Mouse (Mus musculus): ENCODE measurements around the gene Fgfr2.
A peak's percentile ranks its signal among the peaks of the same experiment; 100 is the strongest.
"Not testable (repeated sequence)": the region's sequence is repeated elsewhere in the genome, so short reads cannot be mapped to it uniquely, and the experiment has no call there.

Gene Fgfr2

GRCm38 (mm10) chr7:132507361-132507760 is 615.8 kb downstream of the Fgfr2 start:
- DNase-seq (ENCODE audit: low spot score): no peak

- no peak for DNase-seq (ENCODE audit: low spot score)
These were observed 616.9 kb downstream of the Fgfr2 start for GRCm38 (mm10) chr7:132506226-132506625.

- DNase-seq (ENCODE audit: low spot score): not testable (repeated sequence)
These were observed 620.7 kb downstream of the Fgfr2 start for GRCm38 (mm10) chr7:132502445-132502844.

GRCm38 (mm10) chr7:132497142-132497541 is 626.0 kb downstream of the Fgfr2 start:
- no peak for DNase-seq (ENCODE audit: low spot score)

GRCm38 (mm10) chr7:132494263-132494662 is 628.9 kb downstream of the Fgfr2 start:
- DNase-seq (ENCODE audit: low spot score): no peak

GRCm38 (mm10) chr7:132493632-132494031 is 629.5 kb downstream of the Fgfr2 start:
- no peak for DNase-seq (ENCODE audit: low spot score)

GRCm38 (mm10) chr7:132491902-132492301 is 631.2 kb downstream of the Fgfr2 start:
- no peak for DNase-seq (ENCODE audit: low spot score)

GRCm38 (mm10) chr7:132487361-132487760 is 635.8 kb downstream of the Fgfr2 start:
- no peak for DNase-seq (ENCODE audit: low spot score)

- DNase-seq (ENCODE audit: low spot score): no peak
These were observed 636.6 kb downstream of the Fgfr2 start for GRCm38 (mm10) chr7:132486403-132487178.

GRCm38 (mm10) chr7:132484424-132484823 is 638.7 kb downstream of the Fgfr2 start:
- DNase-seq (ENCODE audit: low spot score): no peak

GRCm38 (mm10) chr7:132480696-132481306 is 642.3 kb downstream of the Fgfr2 start:
- DNase-seq (ENCODE audit: low spot score): no peak

GRCm38 (mm10) chr7:132478295-132478809 is 644.8 kb downstream of the Fgfr2 start:
- no peak for DNase-seq (ENCODE audit: low spot score)

GRCm38 (mm10) chr7:132477753-132478152 is 645.4 kb downstream of the Fgfr2 start:
- no peak for DNase-seq (ENCODE audit: low spot score)

GRCm38 (mm10) chr7:132476491-132476890 is 646.7 kb downstream of the Fgfr2 start:
- DNase-seq (ENCODE audit: low spot score): no peak

- DNase-seq (ENCODE audit: low spot score): peak; percentile 54
These were observed 648.1 kb downstream of the Fgfr2 start for GRCm38 (mm10) chr7:132475069-132475468.

- peak; percentile 16 for DNase-seq (ENCODE audit: low spot score)
These were observed 651.8 kb downstream of the Fgfr2 start for GRCm38 (mm10) chr7:132471327-132471726.

GRCm38 (mm10) chr7:132468391-132468790 is 654.8 kb downstream of the Fgfr2 start:
- DNase-seq (ENCODE audit: low spot score): no peak

- no peak for DNase-seq (ENCODE audit: low spot score)
These were observed 657.3 kb downstream of the Fgfr2 start for GRCm38 (mm10) chr7:132465897-132466296.

- DNase-seq (ENCODE audit: low spot score): no peak
These were observed 658.3 kb downstream of the Fgfr2 start for GRCm38 (mm10) chr7:132464894-132465293.

GRCm38 (mm10) chr7:132458493-132458892 is 664.7 kb downstream of the Fgfr2 start:
- no peak for DNase-seq (ENCODE audit: low spot score)

- no peak for DNase-seq (ENCODE audit: low spot score)
These were observed 668.0 kb downstream of the Fgfr2 start for GRCm38 (mm10) chr7:132455071-132455720.

GRCm38 (mm10) chr7:132449891-132450735 is 673.0 kb downstream of the Fgfr2 start:
- DNase-seq (ENCODE audit: low spot score): no peak

Data from adipocyte (in vitro differentiated cells).